19 mouse cellular contexts compared by ENCODE assay signal in genomic region chr12:41649826-41650541, GRCm38 (mm10).
DNase-seq lines count a peak whose midpoint lies in the region; ATAC-seq and TF ChIP-seq lines count a peak whose summit lies in the region.
"Had no signal": no experiment of that assay in that cellular context is flagged by ENCODE, and none has a peak within 500 bp of the region (broad histone marks: within the 10 kb centered on the region; RNA-seq: fewer than 3 reads in every experiment).

No protein-coding gene starts in this region.

- ATAC-seq in hindbrain, embryonic 13.5 days (ENCODE audit: low FRiP score), result 0 out of 2 replicates have a peak, but pooled peaks have one; percentile 25
- no peak for ATAC-seq in hindbrain, embryonic 16.5 days
- peak; percentile 64 for ATAC-seq in forebrain, embryonic 15.5 days (replicated peaks)
- ATAC-seq in midbrain, embryonic 14.5 days (ENCODE audit: low FRiP score, low TSS enrichment), result no peak
- no peak for ATAC-seq in liver, embryonic 12.5 days
- ATAC-seq in megakaryocyte-erythroid progenitor cell, adult 5-6 weeks (replicated peaks; ENCODE audit: low FRiP score, low TSS enrichment, poor library complexity, severe bottlenecking), result no peak
- ATAC-seq: lung, postnatal 0 days had no signal

- no peaks in the 10 kb centered on the region for H3K36me3 ChIP-seq in hindbrain, embryonic 13.5 days
- no peaks in the 10 kb centered on the region for H3K36me3 ChIP-seq in hindbrain, embryonic 16.5 days (ENCODE audit: control insufficient read depth, insufficient read depth, low read length)
- no peaks in the 10 kb centered on the region for H3K36me3 ChIP-seq in forebrain, embryonic 15.5 days
- H3K36me3 ChIP-seq in midbrain, embryonic 14.5 days (ENCODE audit: control insufficient read depth, insufficient read depth, low read length), result no peaks in the 10 kb centered on the region
- no peaks in the 10 kb centered on the region for H3K36me3 ChIP-seq in liver, embryonic 12.5 days
- H3K36me3 ChIP-seq: G1E; limb, embryonic 15.5 days had no signal

- H3K4me1 ChIP-seq in hindbrain, embryonic 13.5 days (replicated peaks), result peaks cover 14% of the 10 kb centered on the region
- H3K4me1 ChIP-seq in hindbrain, embryonic 16.5 days (ENCODE audit: control insufficient read depth, insufficient read depth, low read depth, low read length), result no peaks in the 10 kb centered on the region
- peaks cover 18% of the 10 kb centered on the region for H3K4me1 ChIP-seq in forebrain, embryonic 15.5 days
- H3K4me1 ChIP-seq in midbrain, embryonic 14.5 days (ENCODE audit: control insufficient read depth, insufficient read depth, low read length), result peaks cover 20% of the 10 kb centered on the region
- H3K4me1 ChIP-seq in liver, embryonic 12.5 days, result no peaks in the 10 kb centered on the region
- H3K4me1 ChIP-seq: limb, embryonic 15.5 days had no signal

- no peak for TF ChIP-seq POLR2A in brain, embryonic 14.5 days (IDR thresholded peaks at IDR 0.05; ENCODE audit: borderline replicate concordance, extremely low read depth, insufficient read depth, insufficient read length, poor library complexity, severe bottlenecking)

- H3K9ac ChIP-seq in hindbrain, embryonic 13.5 days, result no peak overlapping the region
- no peak overlapping the region for H3K9ac ChIP-seq in hindbrain, embryonic 16.5 days (ENCODE audit: low read depth, low read length)
- H3K9ac ChIP-seq in forebrain, embryonic 15.5 days (replicated peaks), result no peak overlapping the region
- H3K9ac ChIP-seq in midbrain, embryonic 14.5 days (replicated peaks; ENCODE audit: low read length), result no peak overlapping the region
- no peak overlapping the region for H3K9ac ChIP-seq in liver, embryonic 12.5 days
- H3K9ac ChIP-seq: limb, embryonic 15.5 days had no signal

- H3K4me3 ChIP-seq in hindbrain, embryonic 13.5 days, result no peak overlapping the region
- H3K4me3 ChIP-seq in hindbrain, embryonic 16.5 days (ENCODE audit: low read length), result no peak overlapping the region
- H3K4me3 ChIP-seq in forebrain, embryonic 15.5 days, result no peak overlapping the region
- H3K4me3 ChIP-seq in midbrain, embryonic 14.5 days (replicated peaks; ENCODE audit: low read depth, low read length), result no peak overlapping the region
- no peak overlapping the region for H3K4me3 ChIP-seq in liver, embryonic 12.5 days
- H3K4me3 ChIP-seq: limb, embryonic 15.5 days; myocyte had no signal

- no peaks in the 10 kb centered on the region for H3K27me3 ChIP-seq in hindbrain, embryonic 13.5 days
- H3K27me3 ChIP-seq in hindbrain, embryonic 16.5 days (replicated peaks; ENCODE audit: control insufficient read depth, insufficient read depth, low read length), result no peaks in the 10 kb centered on the region
- no peaks in the 10 kb centered on the region for H3K27me3 ChIP-seq in forebrain, embryonic 15.5 days
- no peaks in the 10 kb centered on the region for H3K27me3 ChIP-seq in midbrain, embryonic 14.5 days (ENCODE audit: control insufficient read depth, insufficient read depth, low read length)
- no peaks in the 10 kb centered on the region for H3K27me3 ChIP-seq in liver, embryonic 12.5 days (replicated peaks)
- H3K27me3 ChIP-seq: limb, embryonic 15.5 days had no signal

- H3K27ac ChIP-seq in hindbrain, embryonic 13.5 days, result no peak overlapping the region
- H3K27ac ChIP-seq in hindbrain, embryonic 16.5 days (ENCODE audit: low read depth, low read length), result no peak overlapping the region
- peak overlapping the region; percentile 57 for H3K27ac ChIP-seq in forebrain, embryonic 15.5 days (replicated peaks)
- H3K27ac ChIP-seq in midbrain, embryonic 14.5 days (replicated peaks; ENCODE audit: low read depth, low read length), result peak overlapping the region; percentile 42
- H3K27ac ChIP-seq in liver, embryonic 12.5 days, result no peak overlapping the region
- H3K27ac ChIP-seq: limb, embryonic 15.5 days had no signal

- DNase-seq in brain, embryonic 14.5 days (ENCODE audit: low read depth), result peak; percentile 79
- DNase-seq in midbrain, embryonic 14.5 days, result peak; percentile 55
- DNase-seq: adrenal gland, postnatal 36 days; cerebellum, adult 18-20 months; cerebellum, postnatal 36 days; heart, postnatal 10 days; kidney, adult 18-20 months; kidney, postnatal 10 days; thymus, postnatal 25 days had no signal

- H3K9me3 ChIP-seq in hindbrain, embryonic 13.5 days, result no peaks in the 10 kb centered on the region
- no peaks in the 10 kb centered on the region for H3K9me3 ChIP-seq in hindbrain, embryonic 16.5 days (ENCODE audit: control insufficient read depth, low read length)
- H3K9me3 ChIP-seq in forebrain, embryonic 15.5 days, result no peaks in the 10 kb centered on the region
- no peaks in the 10 kb centered on the region for H3K9me3 ChIP-seq in midbrain, embryonic 14.5 days (ENCODE audit: control insufficient read depth, low read length)
- no peaks in the 10 kb centered on the region for H3K9me3 ChIP-seq in liver, embryonic 12.5 days (replicated peaks)
- H3K9me3 ChIP-seq: G1E; limb, embryonic 15.5 days had no signal

- TF ChIP-seq CTCF in brain, embryonic 14.5 days (IDR thresholded peaks at IDR 0.05; ENCODE audit: borderline replicate concordance, extremely low read depth, insufficient read depth, insufficient read length), result no peak

- no peak overlapping the region for H3K4me2 ChIP-seq in hindbrain, embryonic 13.5 days
- H3K4me2 ChIP-seq in hindbrain, embryonic 16.5 days (ENCODE audit: low read length), result no peak overlapping the region
- no peak overlapping the region for H3K4me2 ChIP-seq in forebrain, embryonic 15.5 days (replicated peaks)
- H3K4me2 ChIP-seq in midbrain, embryonic 14.5 days (ENCODE audit: low read length), result no peak overlapping the region
- H3K4me2 ChIP-seq in liver, embryonic 12.5 days, result no peak overlapping the region
- H3K4me2 ChIP-seq: heart, embryonic 11.5 days; limb, embryonic 15.5 days had no signal

- 38% methylated on average over 8 of the region's 8 CpGs for WGBS in hindbrain, embryonic 13.5 days
- WGBS in hindbrain, embryonic 16.5 days, result 26% methylated on average over 8 of the region's 8 CpGs
- WGBS in forebrain, embryonic 15.5 days, result 5% methylated on average over 8 of the region's 8 CpGs
- WGBS in midbrain, embryonic 14.5 days, result 18% methylated on average over 8 of the region's 8 CpGs
- 76% methylated on average over 8 of the region's 8 CpGs for WGBS in liver, embryonic 12.5 days (ENCODE audit: insufficient replicate concordance)

Comparison
In these comparisons a context has a peak if more than half of its experiments do, and no peak if none do; other contexts are left out.
1. ATAC-seq: peak in hindbrain, embryonic 13.5 days (single experiment) and forebrain, embryonic 15.5 days (single experiment); none in hindbrain, embryonic 16.5 days (single experiment), midbrain, embryonic 14.5 days (single experiment), liver, embryonic 12.5 days (single experiment) and megakaryocyte-erythroid progenitor cell, adult 5-6 weeks (single experiment).
2. H3K27ac ChIP-seq: peak in forebrain, embryonic 15.5 days (single experiment) and midbrain, embryonic 14.5 days (single experiment); none in hindbrain, embryonic 13.5 days (single experiment), hindbrain, embryonic 16.5 days (single experiment) and liver, embryonic 12.5 days (single experiment).